Mouse (Mus musculus) stomach, adult 2 months (tissue): ENCODE data around the gene Gatad1. TPM values are rescaled to one million over a fixed set of nuclear protein-coding genes. Genes with fewer than 3 reads are reported as not detected.

Source experiments
- polyA plus RNA-seq: library from polyadenylated mRNA; depleted of rRNA; stranded (reverse); fragments of >200 nt; gene quantifications from 2 replicates; pipeline ENCODE4 v1.2.3, GENCODE M21; 2012; rRNA removed

Gatad1 gene
- polyA plus RNA-seq: 16.5 and 30.6 TPM in 2 replicates

GRCm38 (mm10) chr5:3657085-3657484, at the start of gene Gatad1:
TSS of gene Gatad1 (minus strand) at chr5:3657185.

GRCm38 (mm10) chr5:3650881-3651280, 6.1 kb downstream of the Gatad1 start, which contains the start of gene Tmbim7:
TSS of gene Tmbim7 (plus strand) at chr5:3651181.

GRCm38 (mm10) chr5:3596399-3596766, 60.6 kb downstream of the Gatad1 start, which contains the start of gene Rbm48:
TSS of gene Rbm48 (minus strand) at chr5:3596585.

DNA sequence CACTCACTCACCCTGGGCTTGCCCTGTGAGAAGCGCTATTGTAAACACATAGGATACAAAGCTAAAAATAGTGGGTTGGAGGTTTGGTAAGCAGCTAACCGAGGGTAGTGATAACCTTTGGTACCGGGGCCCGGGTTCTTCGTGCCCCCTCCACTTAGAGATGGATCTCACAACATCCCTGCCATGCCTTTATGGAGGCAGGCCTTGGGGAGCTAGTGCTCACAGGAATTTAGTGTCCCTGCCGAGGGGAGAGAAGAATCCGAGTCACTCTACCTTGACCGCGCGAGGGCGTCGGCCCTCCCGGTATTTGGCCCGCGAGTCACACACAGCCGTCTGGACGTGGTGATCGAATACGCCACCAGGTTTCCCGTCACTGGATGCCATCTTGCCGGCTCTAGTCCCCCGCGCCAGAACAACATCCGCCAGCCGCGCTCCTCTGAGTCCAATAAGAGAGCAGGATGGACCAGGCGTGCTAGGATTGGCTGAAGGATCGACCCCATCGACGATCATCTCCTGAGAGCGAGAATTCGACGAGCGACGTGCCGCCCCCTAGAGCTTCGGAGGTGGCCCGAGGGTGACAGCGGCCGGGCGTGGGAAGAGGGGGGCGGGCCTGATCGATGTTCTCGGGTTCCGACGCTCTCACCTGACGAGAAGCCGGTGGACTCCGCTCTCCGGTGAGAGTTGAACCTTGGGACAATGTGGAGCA, 61.1 kb downstream of the Gatad1 start, which contains the start of gene Pex1:
Gene Pex1, plus strand, starts transcription at position 374 of the 706 bp plus-strand sequence.

Other genes with a start within 250 kb of the Gatad1 start
- gene Fam133b, start 113.4 kb downstream of the Gatad1 start, polyA plus RNA-seq: 0.87 and 1.6 TPM in 2 replicates
- 0.23 and 0.47 TPM in 2 replicates for gene 1700109H08Rik, start 85.6 kb downstream of the Gatad1 start, polyA plus RNA-seq
- gene Pex1, start 61.1 kb downstream of the Gatad1 start, polyA plus RNA-seq: 1.3 and 3.9 TPM in 2 replicates
- 0.70 and 0.90 TPM in 2 replicates for gene Rbm48, start 60.6 kb downstream of the Gatad1 start, polyA plus RNA-seq
- gene Tmbim7, start 6.0 kb downstream of the Gatad1 start, polyA plus RNA-seq: not detected in 2 replicates
- 2.0 and 2.7 TPM in 2 replicates for gene Ankib1, start 145.7 kb upstream of the Gatad1 start, polyA plus RNA-seq
- gene Krit1, start 146.0 kb upstream of the Gatad1 start, polyA plus RNA-seq: 0.35 and 0.92 TPM in 2 replicates
- 0.02 and 0.10 TPM in 2 replicates for gene Lrrd1, start 188.0 kb upstream of the Gatad1 start, polyA plus RNA-seq
- gene Mterf1a, start 236.7 kb upstream of the Gatad1 start, polyA plus RNA-seq: 0.03 and 0.19 TPM in 2 replicates